Mouse (Mus musculus) liver, embryonic 14.5 days (tissue): ENCODE measurements around the gene Ptrhd1.

Experiments used
- CTCF ChIP-seq: IDR thresholded peaks from 2 replicates; pipeline ENCODE4 v1.5.1; 2016; ENCODE audit warnings: antibody characterized with exemption, low read depth, control low read depth
- EP300 ChIP-seq: IDR thresholded peaks from 2 replicates; pipeline ENCODE4 v1.6.1; 2016; ENCODE audit warnings: antibody characterized with exemption, low read depth

GRCm38 (mm10) chr12:4243805-4244204 is 10.0 kb downstream of the Ptrhd1 start:
- TF ChIP-seq CTCF (no peak), EP300 (no peak)
